Mouse (Mus musculus) hematopoietic stem cell, adult 5-6 weeks (primary cell): ENCODE results near the gene Gm17428. TPM values are rescaled to one million over a fixed set of nuclear protein-coding genes. Genes with fewer than 3 reads are reported as not detected.

ENCODE experiments used
- ATAC-seq, 2 experiments: fragments of 125-278 bp in 1 of 2; replicated peaks in 1 of 2; 2 replicates each; pipeline ENCODE4 v1.8.0; 2016 to 2017; ENCODE audit warnings: inconsistent platforms in 2 of 2, mild to moderate bottlenecking in 2 of 2, moderate number of reproducible peaks in 2 of 2, low read depth in 1 of 2, moderate TSS enrichment in 1 of 2; ENCODE audit not compliant: low FRiP score in 2 of 2, poor library complexity in 2 of 2, severe bottlenecking in 2 of 2, insufficient read depth in 1 of 2, low TSS enrichment in 1 of 2
- total RNA-seq: library from RNA; stranded (forward); fragments of 172-1452, 232-1000 nt; gene quantifications from 2 replicates; pipeline ENCODE4 v1.2.3, GENCODE M21; 2017

The Gm17428 gene
- total RNA-seq, 1 experiment from 2014 or later, result not detected

DNA sequence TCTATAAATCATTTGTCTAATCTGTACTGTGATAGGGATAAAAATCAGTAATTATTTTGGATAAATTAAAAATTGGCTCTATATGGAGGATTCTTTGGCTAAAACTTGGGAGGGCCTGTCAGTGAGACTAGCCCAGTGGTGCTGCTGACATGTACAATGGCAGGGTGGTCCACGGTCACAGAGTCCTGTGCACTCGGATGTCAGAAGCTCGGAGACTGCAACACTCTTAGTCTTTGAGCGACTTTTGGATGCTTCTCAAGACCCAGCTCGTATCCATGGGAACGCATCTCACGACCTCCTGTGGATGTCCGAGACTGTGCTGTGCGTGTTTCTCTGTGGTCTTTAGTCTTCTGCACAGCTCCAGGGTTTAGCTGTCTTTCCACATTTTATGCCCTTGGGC lies 43.7 kb downstream of the Gm17428 start:
- no peak for ATAC-seq

DNA sequence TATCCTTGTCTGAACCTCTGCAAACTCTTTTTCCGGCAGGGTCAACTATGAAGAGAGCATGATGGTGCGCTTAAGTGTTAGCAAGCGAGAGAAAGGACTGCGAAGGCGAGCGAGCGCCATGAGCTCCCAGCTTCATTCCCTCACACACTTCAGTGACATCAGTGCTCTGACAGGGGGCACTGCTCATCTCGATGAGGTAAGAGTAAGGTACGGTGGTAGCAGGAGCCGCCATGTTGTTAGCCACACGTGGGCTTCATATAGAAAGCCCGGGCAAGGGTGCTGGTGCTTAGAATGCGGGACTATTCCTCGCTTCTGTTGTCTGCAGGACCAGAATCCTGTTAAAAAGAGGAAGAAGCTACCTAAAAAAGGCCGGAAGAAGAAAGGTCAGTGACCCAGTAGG lies 46.3 kb downstream of the Gm17428 start:
- ATAC-seq, result no peak

- ATAC-seq, result peak; percentile 48 to 59; a peak in 3 of 4 replicates
Measured at GRCm38 (mm10) chr14:55024236-55024635, 47.5 kb downstream of the Gm17428 start.

DNA sequence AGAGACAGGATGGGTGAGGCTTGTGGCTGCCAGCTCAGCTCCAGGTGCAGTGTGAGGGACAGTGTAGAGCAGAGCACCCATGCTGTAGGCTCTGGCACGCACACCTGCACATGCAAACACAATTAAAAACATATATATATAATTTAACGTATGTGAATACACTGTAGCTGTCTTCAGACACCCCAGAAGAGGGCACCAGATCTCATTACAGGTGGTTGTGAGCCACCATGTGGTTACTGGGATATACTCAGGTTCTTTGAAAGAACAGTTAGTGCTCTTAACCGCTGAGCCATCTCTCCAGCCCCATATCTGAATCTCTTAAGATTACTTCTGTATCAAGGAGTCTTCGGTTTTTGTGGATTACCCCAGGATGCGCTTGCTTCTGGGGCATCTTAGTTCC lies 48.8 kb downstream of the Gm17428 start:
- ATAC-seq, result no peak

Other genes starting within 250 kb of the Gm17428 start
- 2.3 and 3.2 TPM in 2 replicates for gene Slc7a8, start 195.0 kb upstream of the Gm17428 start, total RNA-seq
- not detected in 2 replicates for gene Rnf212b, start 162.8 kb upstream of the Gm17428 start, total RNA-seq
- 11.3 and 19.1 TPM in 2 replicates for gene Homez, start 106.0 kb upstream of the Gm17428 start, total RNA-seq
- gene Ppp1r3e, start 99.4 kb upstream of the Gm17428 start, total RNA-seq, result 2.6 and 3.6 TPM in 2 replicates
- gene Bcl2l2, start 93.6 kb upstream of the Gm17428 start, total RNA-seq, result 6.1 and 13.1 TPM in 2 replicates
- gene Gm20521, start 93.5 kb upstream of the Gm17428 start, total RNA-seq, result not detected in 2 replicates
- gene Pabpn1, start 84.4 kb upstream of the Gm17428 start, total RNA-seq, result 268 and 313 TPM in 2 replicates
- 0.94 and 4.6 TPM in 2 replicates for gene Slc22a17, start 63.8 kb upstream of the Gm17428 start, total RNA-seq
- gene Efs, start 50.8 kb upstream of the Gm17428 start, total RNA-seq, result not detected in 2 replicates
- not detected in 2 replicates for gene Il25, start 44.2 kb upstream of the Gm17428 start, total RNA-seq
- gene Cmtm5, start 40.7 kb upstream of the Gm17428 start, total RNA-seq, result not detected in 2 replicates
- not detected in 2 replicates for gene Myh6, start 10.0 kb upstream of the Gm17428 start, total RNA-seq
- gene Myh7, start 17.7 kb downstream of the Gm17428 start, total RNA-seq, result not detected in 2 replicates
- 58.0 and 66.5 TPM in 2 replicates for gene Ngdn, start 38.5 kb downstream of the Gm17428 start, total RNA-seq
- 3.1 and 3.8 TPM in 2 replicates for gene Zfhx2, start 115.4 kb downstream of the Gm17428 start, total RNA-seq
- gene Thtpa, start 117.9 kb downstream of the Gm17428 start, total RNA-seq, result 9.0 and 17.9 TPM in 2 replicates
- 17.2 and 23.9 TPM in 2 replicates for gene Ap1g2, start 129.7 kb downstream of the Gm17428 start, total RNA-seq
- gene Jph4, start 140.0 kb downstream of the Gm17428 start, total RNA-seq, result not detected in 2 replicates
- gene Dhrs2, start 245.1 kb downstream of the Gm17428 start, total RNA-seq, result 1.1 TPM in 1 of 2 replicates, not detected in the other